Mouse (Mus musculus): Measurements from ENCODE around the gene Sst.

- TF ChIP-seq CTCF (IDR thresholded peaks at IDR 0.05; ENCODE audit: control insufficient read depth, insufficient read depth, insufficient replicate concordance, low read depth, low read length) (no peak), POLR2A (IDR thresholded peaks at IDR 0.05; ENCODE audit: control insufficient read depth, low read depth, low read length) (no peak)
These were observed 10.7 kb upstream of the Sst start for GRCm38 (mm10) chr16:23901411-23901810.

All from testis, adult 2 months (tissue).